Mouse (Mus musculus) intestine, postnatal 0 days (tissue): ENCODE measurements around the gene Aph1a. TPM values are rescaled to one million over a fixed set of nuclear protein-coding genes. Genes with fewer than 3 reads are reported as not detected.
"Not testable (repeated sequence)": the region's sequence is repeated elsewhere in the genome, so short reads cannot be mapped to it uniquely, and the experiment has no call there.

Experiments used
- ATAC-seq: fragments of 200-750 bp; cut with Nextera tagmentation; 2 replicates; pipeline ENCODE4 v1.8.0; 2017; ENCODE audit warnings: mild to moderate bottlenecking, moderate TSS enrichment, moderate library complexity
- H3K27ac ChIP-seq: fragments of 300-500 bp; sonication (generic); 2 replicates; pipeline ENCODE4 v1.5.1; 2014; ENCODE audit warnings: mild to moderate bottlenecking, low read depth, low read length, moderate library complexity
- H3K27me3 ChIP-seq: fragments of 300-500 bp; sonication (generic); replicated peaks from 2 replicates; pipeline ENCODE4 v1.6.1; 2014; ENCODE audit warnings: low read length, mixed read lengths; ENCODE audit not compliant: control insufficient read depth, insufficient read depth
- H3K36me3 ChIP-seq: fragments of 300-500 bp; sonication (generic); 2 replicates; pipeline ENCODE4 v1.6.1; 2014; ENCODE audit warnings: mild to moderate bottlenecking, moderate library complexity; ENCODE audit not compliant: control insufficient read depth, insufficient read depth
- H3K4me1 ChIP-seq: fragments of 300-500 bp; sonication (generic); replicated peaks from 2 replicates; pipeline ENCODE4 v1.6.1; 2014; ENCODE audit warnings: antibody characterized with exemption, low read length, mixed read lengths; ENCODE audit not compliant: control insufficient read depth, insufficient read depth
- H3K4me2 ChIP-seq: fragments of 300-500 bp; sonication (generic); replicated peaks from 2 replicates; pipeline ENCODE4 v1.6.1; 2014; ENCODE audit warnings: low read depth, mild to moderate bottlenecking, moderate library complexity
- H3K4me3 ChIP-seq: fragments of 300-500 bp; sonication (generic); 2 replicates; pipeline ENCODE4 v1.5.1; 2014; ENCODE audit warnings: low read depth, low read length
- H3K9ac ChIP-seq: fragments of 300-500 bp; sonication (generic); 2 replicates; pipeline ENCODE4 v1.6.1; 2014; ENCODE audit warnings: mild to moderate bottlenecking, low read depth, low read length
- H3K9me3 ChIP-seq: fragments of 300-500 bp; sonication (generic); 2 replicates; pipeline ENCODE4 v1.6.1; 2016; ENCODE audit warnings: mixed run types; ENCODE audit not compliant: control insufficient read depth
- CTCF ChIP-seq: sonication (generic); IDR thresholded peaks from 2 replicates; pipeline ENCODE4 v1.5.1; 2016; ENCODE audit warnings: low read depth, mild to moderate bottlenecking, control low read depth, antibody characterized with exemption, moderate library complexity
- WGBS: fragments of 180-500 bp; shearing (Covaris S2); extraction: QIAGEN DNeasy Blood & Tissue Kit; methylation state at CpG from one replicate; pipeline ENCODE4 v1.1.7; 2014; 5-methylcytosine and 5-hydroxymethylcytosine counted together
- polyA plus RNA-seq: library from polyadenylated mRNA; unstranded; fragments of >200 nt; fragmentation: Nextera tagmentation; extraction: Ambion mirVana; gene quantifications from 2 replicates; pipeline ENCODE4 v1.2.1, GENCODE M21; 2015

Gene Aph1a
- polyA plus RNA-seq, 1 experiment from 2014 or later: 52.4 TPM

GRCm38 (mm10) chr3:95892066-95893052, 1.4 kb upstream of the Aph1a start:
- Histone ChIP-seq H3K27ac (peak overlapping the region; percentile 30; the same call in 1 of the 2 replicates), H3K9ac (peak overlapping the region; percentile 26; the same call in 1 of the 2 replicates), H3K4me2 (peak overlapping the region; percentile 44), H3K9me3 (no peaks in the 10 kb centered on the region), H3K4me1 (0 out of 2 replicates have a peak, but pooled peaks cover 3% of the 10 kb centered on the region), H3K4me3 (no peak overlapping the region; the same call in 1 of the 2 replicates), H3K27me3 (no peaks in the 10 kb centered on the region), H3K36me3 (no peaks in the 10 kb centered on the region)
- WGBS: 42% methylated on average over 11 of the region's 11 CpGs
- TF ChIP-seq CTCF: no peak
- ATAC-seq: no peak

GRCm38 (mm10) chr3:95893126-95893525, 643 bp upstream of the Aph1a start:
- 16% methylated on average over 7 of the region's 7 CpGs for WGBS
- H3K4me3 ChIP-seq: peak overlapping the region; percentile 67
- 0 out of 2 replicates have a peak, but pooled peaks cover 3% of the 10 kb centered on the region for H3K4me1 ChIP-seq
- no peak for TF ChIP-seq CTCF
- peak overlapping the region; percentile 60 for H3K27ac ChIP-seq
- H3K9me3 ChIP-seq: no peaks in the 10 kb centered on the region
- H3K9ac ChIP-seq: peak overlapping the region; percentile 71; the same call in 1 of the 2 replicates
- no peak for ATAC-seq
- no peaks in the 10 kb centered on the region for H3K27me3 ChIP-seq
- peak overlapping the region; percentile 57 for H3K4me2 ChIP-seq
- H3K36me3 ChIP-seq: peaks cover 3% of the 10 kb centered on the region; the same call in 1 of the 2 replicates

DNA sequence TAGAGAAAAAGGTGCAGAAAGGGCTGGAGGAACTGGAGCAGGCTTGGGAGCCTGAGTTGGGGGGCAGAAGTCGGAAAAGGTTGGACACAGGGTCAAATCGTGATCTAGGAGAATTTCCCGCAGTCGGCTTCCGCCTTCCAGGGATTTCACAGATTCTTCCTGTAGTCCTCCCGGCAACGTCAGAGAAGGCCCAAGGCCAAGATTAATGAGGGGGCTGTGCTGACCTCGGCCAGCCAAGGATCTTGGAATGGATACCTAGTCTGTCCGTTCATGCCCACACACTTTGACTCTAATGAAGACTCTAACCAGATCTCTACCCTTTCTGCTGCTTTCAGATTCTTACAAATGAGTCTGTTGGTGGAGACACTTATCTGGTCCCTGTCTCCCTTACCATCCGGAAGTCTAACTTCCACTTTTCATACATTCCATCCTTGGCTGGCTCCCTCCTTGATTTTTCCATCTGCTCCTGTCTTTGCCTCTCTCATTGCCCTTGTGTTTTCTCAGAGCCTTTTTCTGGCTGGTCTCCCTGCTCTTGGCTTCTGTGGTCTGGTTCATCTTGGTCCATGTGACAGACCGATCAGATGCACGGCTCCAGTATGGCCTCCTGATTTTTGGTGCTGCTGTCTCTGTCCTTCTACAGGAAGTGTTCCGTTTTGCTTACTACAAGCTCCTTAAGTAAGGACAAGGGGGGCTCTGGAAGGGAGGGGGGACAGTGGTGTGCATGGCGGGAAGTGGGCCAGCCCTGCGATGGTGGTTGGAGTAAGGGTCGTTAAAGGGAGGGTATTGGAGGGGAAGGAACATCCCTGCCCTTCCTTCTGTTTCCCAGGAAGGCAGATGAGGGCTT, 770 bp downstream of the Aph1a start:
- H3K4me2 ChIP-seq: peak overlapping the region; percentile 77
- H3K9ac ChIP-seq: peak overlapping the region; percentile 71
- no peaks in the 10 kb centered on the region for H3K9me3 ChIP-seq
- ATAC-seq: peak; percentile 17; the same call in 1 of the 2 replicates
- 3% methylated on average over 14 of the region's 16 CpGs for WGBS
- H3K4me3 ChIP-seq: peak overlapping the region; percentile 67
- TF ChIP-seq CTCF: no peak
- no peaks in the 10 kb centered on the region for H3K27me3 ChIP-seq
- peaks cover 3% of the 10 kb centered on the region; the same call in 1 of the 2 replicates for H3K36me3 ChIP-seq
- H3K27ac ChIP-seq: peak overlapping the region; percentile 76
- 0 out of 2 replicates have a peak, but pooled peaks cover 3% of the 10 kb centered on the region for H3K4me1 ChIP-seq

- 84% methylated on average over 7 of the region's 7 CpGs for WGBS
- not testable (repeated sequence) for H3K9me3 ChIP-seq, H3K27ac ChIP-seq, H3K4me1 ChIP-seq, ATAC-seq, H3K36me3 ChIP-seq, H3K9ac ChIP-seq, H3K4me3 ChIP-seq, H3K27me3 ChIP-seq
- H3K4me2 ChIP-seq: 0 out of 2 replicates have a peak overlapping the region, but pooled peaks have one; percentile 77
Measured at GRCm38 (mm10) chr3:95895501-95895900, 1.7 kb downstream of the Aph1a start.

DNA sequence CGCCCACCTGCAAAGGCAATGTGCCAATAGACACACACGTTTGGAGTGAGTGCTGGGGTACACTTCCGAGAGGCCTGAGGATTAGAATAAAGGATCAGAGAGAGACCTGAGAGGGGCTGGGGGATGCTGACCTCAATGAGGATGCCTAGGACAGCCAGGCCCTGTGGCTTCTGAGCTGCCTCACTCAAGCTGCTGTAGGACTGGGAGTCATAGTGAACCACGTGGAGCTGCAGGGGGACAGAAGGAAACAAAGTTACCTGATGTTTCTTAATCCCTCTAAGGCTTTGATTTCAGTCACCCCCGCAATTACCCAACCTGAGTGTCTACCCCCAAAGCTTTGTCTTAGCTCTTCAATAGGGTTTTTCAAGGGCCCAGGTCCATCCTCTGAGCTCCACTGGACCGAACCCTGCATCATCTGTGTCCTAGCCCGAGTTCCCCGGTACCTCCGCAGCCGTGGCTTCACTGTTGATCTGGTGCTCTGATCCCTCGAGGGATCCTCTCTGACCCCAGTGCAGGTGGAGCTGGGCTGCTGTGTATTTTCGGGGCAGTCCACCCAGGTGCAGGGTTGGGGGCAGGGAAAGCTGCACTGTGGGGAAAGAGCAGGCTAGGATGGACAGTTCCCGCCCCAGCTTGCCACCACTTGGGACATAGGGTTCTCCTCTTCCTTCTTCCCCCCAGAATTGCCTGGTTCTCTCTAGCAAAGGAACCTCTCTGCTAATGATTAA, 6.2 kb downstream of the Aph1a start:
- ATAC-seq: no peak
- Histone ChIP-seq H3K27me3 (peaks cover 8% of the 10 kb centered on the region; the same call in 1 of the 2 replicates), H3K4me2 (no peak overlapping the region), H3K27ac (no peak overlapping the region), H3K4me3 (no peak overlapping the region), H3K9me3 (no peaks in the 10 kb centered on the region), H3K36me3 (peaks cover 3% of the 10 kb centered on the region; the same call in 1 of the 2 replicates), H3K4me1 (no peaks in the 10 kb centered on the region), H3K9ac (no peak overlapping the region)
- 73% methylated on average over 13 of the region's 13 CpGs for WGBS
- no peak for TF ChIP-seq CTCF
